In genomic region chr13:109821725-109822412, GRCm38 (mm10) we compare ENCODE assay signal across 7 mouse cellular contexts.
DNase-seq lines count a peak whose midpoint lies in the region; ATAC-seq lines count a peak whose summit lies in the region.

No protein-coding gene starts in this region.

- DNase-seq in B cell, adult 2 months, result peak; percentile 6 to 22
- DNase-seq in kidney, adult 9 months, result peak; percentile 73
- no peak for DNase-seq in right cerebral cortex, postnatal 10 days (ENCODE audit: low spot score in 2 of 2)
- no peak for DNase-seq in left cerebral cortex, postnatal 10 days (ENCODE audit: extremely low spot score in 1 of 2, low spot score in 2 of 2)

- peak overlapping the region; percentile 96 for H3K27ac ChIP-seq in forebrain, embryonic 16.5 days (ENCODE audit: low read length)

- WGBS in forebrain, embryonic 16.5 days, result 2% methylated on average over 8 of the region's 8 CpGs

- intact Hi-C loops in left cerebral cortex, postnatal 10 days (cut with DNase I), result loop anchor here (5.0 kb wide), 1 partner anchor 80 kb away; no protein-coding TSS in a partner anchor

- peak overlapping the region; percentile 41 for H3K4me3 ChIP-seq in forebrain, embryonic 16.5 days (replicated peaks; ENCODE audit: low read length)

- H3K4me2 ChIP-seq in forebrain, embryonic 16.5 days (ENCODE audit: low read length), result peak overlapping the region; percentile 59

- no peaks in the 10 kb centered on the region for H3K27me3 ChIP-seq in forebrain, embryonic 16.5 days (replicated peaks; ENCODE audit: control insufficient read depth, insufficient read depth, low read length)

- peaks cover 29% of the 10 kb centered on the region for H3K4me1 ChIP-seq in forebrain, embryonic 16.5 days (replicated peaks; ENCODE audit: control insufficient read depth, insufficient read depth, low read length)

- no peaks in the 10 kb centered on the region for H3K9me3 ChIP-seq in forebrain, embryonic 16.5 days (ENCODE audit: control insufficient read depth, low read length)

- peak overlapping the region; percentile 57 for H3K9ac ChIP-seq in forebrain, embryonic 16.5 days (replicated peaks; ENCODE audit: low read depth, low read length)

- peak; percentile 33 for ATAC-seq in CD4-positive, CD25-positive, alpha-beta regulatory T cell, adult 4 months
- peak; percentile 63; the same call in 1 of the 2 replicates for ATAC-seq in forebrain, embryonic 16.5 days
- ATAC-seq in megakaryocyte-erythroid progenitor cell, adult 5-6 weeks (replicated peaks; ENCODE audit: low FRiP score, low TSS enrichment, poor library complexity, severe bottlenecking), result peak; percentile 62

- H3K36me3 ChIP-seq in forebrain, embryonic 16.5 days (ENCODE audit: control insufficient read depth, insufficient read depth), result no peaks in the 10 kb centered on the region

Comparison
In these comparisons a context has a peak if more than half of its experiments do, and no peak if none do; other contexts are left out.
1. DNase-seq: peak in B cell, adult 2 months (2 of 2) and kidney, adult 9 months (single experiment); none in right cerebral cortex, postnatal 10 days (0 of 2) and left cerebral cortex, postnatal 10 days (0 of 2).
2. Peak in every context shown above with its lines, with median percentiles within 50 percentile points of each other: ATAC-seq.